Mouse (Mus musculus): ENCODE measurements at regions not wholly inside any gene's neighbourhood (a gene's known extent, or its start where the extent isn't known, plus 50 kb on each side); places are given as distances from the start of the nearest gene placed in this dataset.

GRCm38 (mm10) chrX:115359111-115359510, 451.7 kb downstream of the Ube2dnl2 start:
- DNase-seq (ENCODE audit: low read depth), result no peak

- DNase-seq (ENCODE audit: low read depth), result peak; percentile 75
These were observed 489.0 kb downstream of the Ube2dnl2 start for GRCm38 (mm10) chrX:115396373-115396772.
